Mouse (Mus musculus): ENCODE measurements around the gene Sp9. TPM values are rescaled to one million over a fixed set of nuclear protein-coding genes. Genes with fewer than 3 reads are reported as not detected.

Gene Sp9
- polyA plus RNA-seq, 1 experiment from 2014 or later, result 0.35 TPM

DNA sequence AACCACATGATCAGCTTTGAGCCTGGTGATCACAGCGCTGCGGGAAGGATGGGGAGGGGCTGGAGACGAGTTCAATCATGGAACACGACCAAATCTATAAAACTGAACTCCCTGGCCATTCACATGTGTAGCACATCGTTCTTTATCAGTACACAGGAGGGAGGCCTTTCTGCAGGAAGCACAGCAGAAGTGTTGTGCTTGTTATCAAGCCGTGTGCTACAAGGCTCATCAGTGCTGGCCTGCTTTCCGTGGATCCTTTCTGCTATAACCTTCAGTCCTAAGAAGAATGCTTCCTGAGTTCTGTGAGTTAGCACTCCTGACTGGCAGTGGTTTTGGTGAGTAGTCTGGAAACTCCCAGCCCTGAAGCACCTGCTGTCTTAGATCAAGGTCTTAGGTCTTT, 23.3 kb downstream of the Sp9 start:
- no peak for ATAC-seq

DNA sequence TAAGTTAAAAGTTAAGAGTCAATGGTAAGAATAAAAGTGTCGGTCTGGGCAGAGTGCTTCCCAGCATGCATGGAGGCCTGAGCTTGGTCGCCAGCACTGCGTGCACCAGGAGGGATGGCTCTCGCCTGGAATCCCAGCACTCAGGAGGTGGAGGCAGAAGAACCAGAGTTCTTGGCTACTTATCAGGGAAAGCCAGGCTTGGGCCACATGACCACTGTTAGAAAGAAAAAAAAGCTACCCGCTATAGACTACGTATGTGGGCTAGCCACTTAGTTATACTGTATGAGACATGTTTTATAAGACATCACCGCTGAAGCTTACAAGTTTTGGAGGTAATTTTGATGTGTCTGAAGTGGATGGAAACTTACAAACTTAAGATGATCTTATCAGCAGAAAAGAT, 26.4 kb downstream of the Sp9 start:
- H3K9ac ChIP-seq (ENCODE audit: low read depth, low read length), result no peak overlapping the region
- H3K4me3 ChIP-seq (ENCODE audit: low read length), result no peak overlapping the region
- 81% methylated on average over 7 of the region's 7 CpGs for WGBS
- no peak for ATAC-seq
- H3K36me3 ChIP-seq (ENCODE audit: control insufficient read depth, insufficient read depth, low read length), result peaks cover 12% of the 10 kb centered on the region; the same call in 1 of the 2 replicates
- no peak overlapping the region for H3K27ac ChIP-seq (ENCODE audit: low read depth, low read length)
- no peaks in the 10 kb centered on the region for H3K4me1 ChIP-seq (ENCODE audit: control insufficient read depth, insufficient read depth, low read depth, low read length)
- H3K27me3 ChIP-seq (replicated peaks; ENCODE audit: control insufficient read depth, insufficient read depth, low read length), result no peaks in the 10 kb centered on the region
- no peak overlapping the region for H3K4me2 ChIP-seq (ENCODE audit: low read length)
- H3K9me3 ChIP-seq (ENCODE audit: control insufficient read depth, low read length), result no peaks in the 10 kb centered on the region

More for the DNA sequence above, 23.3 kb downstream of the Sp9 start:
- Histone ChIP-seq H3K4me1 (ENCODE audit: control insufficient read depth, insufficient read depth, low read depth, low read length) (no peaks in the 10 kb centered on the region), H3K9me3 (ENCODE audit: control insufficient read depth, low read length) (no peaks in the 10 kb centered on the region), H3K36me3 (ENCODE audit: control insufficient read depth, insufficient read depth, low read length) (peaks cover 8% of the 10 kb centered on the region; the same call in 1 of the 2 replicates), H3K4me3 (ENCODE audit: low read length) (no peak overlapping the region), H3K9ac (ENCODE audit: low read depth, low read length) (no peak overlapping the region), H3K4me2 (ENCODE audit: low read length) (no peak overlapping the region), H3K27ac (ENCODE audit: low read depth, low read length) (no peak overlapping the region), H3K27me3 (replicated peaks; ENCODE audit: control insufficient read depth, insufficient read depth, low read length) (no peaks in the 10 kb centered on the region)
- 87% methylated on average over 7 of the region's 7 CpGs for WGBS

DNA sequence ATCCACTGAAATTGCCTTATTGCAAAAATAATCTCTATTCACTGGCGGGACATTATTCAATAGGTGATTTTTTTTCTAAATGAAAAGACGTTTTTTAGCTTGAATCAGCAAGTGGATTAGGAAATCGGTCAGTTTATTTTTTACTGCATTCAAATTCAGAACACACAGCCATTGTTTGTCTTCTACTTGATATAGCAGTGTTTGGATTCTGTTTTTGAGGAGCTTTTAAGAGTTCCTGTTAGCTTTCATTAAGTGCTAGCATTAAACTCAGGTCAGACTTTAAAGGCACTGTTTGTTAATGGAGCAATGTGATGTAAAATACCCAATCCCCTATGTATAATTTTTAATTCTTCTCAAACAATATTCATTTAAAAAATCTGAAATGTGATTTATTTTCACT, 27.1 kb downstream of the Sp9 start:
- Histone ChIP-seq H3K27ac (ENCODE audit: low read depth, low read length) (no peak overlapping the region), H3K27me3 (replicated peaks; ENCODE audit: control insufficient read depth, insufficient read depth, low read length) (no peaks in the 10 kb centered on the region), H3K9me3 (ENCODE audit: control insufficient read depth, low read length) (no peaks in the 10 kb centered on the region), H3K4me1 (ENCODE audit: control insufficient read depth, insufficient read depth, low read depth, low read length) (no peaks in the 10 kb centered on the region), H3K36me3 (ENCODE audit: control insufficient read depth, insufficient read depth, low read length) (peaks cover 12% of the 10 kb centered on the region; the same call in 1 of the 2 replicates), H3K9ac (ENCODE audit: low read depth, low read length) (no peak overlapping the region), H3K4me2 (ENCODE audit: low read length) (no peak overlapping the region), H3K4me3 (ENCODE audit: low read length) (no peak overlapping the region)
- WGBS, result 75% methylated on average over 3 of the region's 3 CpGs
- ATAC-seq, result no peak

DNA sequence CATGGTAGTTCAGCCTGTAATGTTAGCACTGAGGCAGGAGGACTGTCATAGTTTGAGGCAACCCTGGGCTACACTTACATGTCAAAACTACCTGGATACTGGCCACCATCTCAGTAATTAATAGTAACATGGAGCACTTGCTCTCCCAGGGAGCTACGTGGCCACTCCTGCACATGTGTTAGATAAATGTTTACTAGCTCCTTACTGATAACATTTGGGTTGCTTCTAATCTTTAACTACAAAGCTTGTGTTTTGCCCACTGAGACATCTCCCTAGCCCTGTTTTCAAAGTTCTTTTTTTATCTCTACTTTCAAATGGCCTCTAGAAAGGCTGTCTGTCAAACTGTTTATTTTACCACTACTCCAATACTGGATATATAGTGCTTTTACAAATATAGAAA, 30.3 kb downstream of the Sp9 start:
- no peak overlapping the region for H3K27ac ChIP-seq (ENCODE audit: low read depth, low read length)
- no peak overlapping the region for H3K4me2 ChIP-seq (ENCODE audit: low read length)
- H3K36me3 ChIP-seq (ENCODE audit: control insufficient read depth, insufficient read depth, low read length), result peaks cover 22% of the 10 kb centered on the region
- H3K4me1 ChIP-seq (ENCODE audit: control insufficient read depth, insufficient read depth, low read depth, low read length), result no peaks in the 10 kb centered on the region
- no peak for ATAC-seq
- H3K9me3 ChIP-seq (ENCODE audit: control insufficient read depth, low read length), result no peaks in the 10 kb centered on the region
- H3K9ac ChIP-seq (ENCODE audit: low read depth, low read length), result no peak overlapping the region
- no peak overlapping the region for H3K4me3 ChIP-seq (ENCODE audit: low read length)
- no peaks in the 10 kb centered on the region for H3K27me3 ChIP-seq (replicated peaks; ENCODE audit: control insufficient read depth, insufficient read depth, low read length)
- WGBS, result 94% methylated on average over 1 of the region's 1 CpGs

GRCm38 (mm10) chr2:73302722-73303121, 31.0 kb downstream of the Sp9 start:
- Histone ChIP-seq H3K4me3 (ENCODE audit: low read length) (no peak overlapping the region), H3K9me3 (ENCODE audit: control insufficient read depth, low read length) (no peaks in the 10 kb centered on the region), H3K36me3 (ENCODE audit: control insufficient read depth, insufficient read depth, low read length) (peaks cover 25% of the 10 kb centered on the region), H3K4me2 (ENCODE audit: low read length) (no peak overlapping the region), H3K9ac (ENCODE audit: low read depth, low read length) (no peak overlapping the region), H3K27ac (ENCODE audit: low read depth, low read length) (no peak overlapping the region), H3K27me3 (replicated peaks; ENCODE audit: control insufficient read depth, insufficient read depth, low read length) (no peaks in the 10 kb centered on the region), H3K4me1 (ENCODE audit: control insufficient read depth, insufficient read depth, low read depth, low read length) (no peaks in the 10 kb centered on the region)
- WGBS, result 95% methylated on average over 9 of the region's 9 CpGs
- ATAC-seq, result no peak

DNA sequence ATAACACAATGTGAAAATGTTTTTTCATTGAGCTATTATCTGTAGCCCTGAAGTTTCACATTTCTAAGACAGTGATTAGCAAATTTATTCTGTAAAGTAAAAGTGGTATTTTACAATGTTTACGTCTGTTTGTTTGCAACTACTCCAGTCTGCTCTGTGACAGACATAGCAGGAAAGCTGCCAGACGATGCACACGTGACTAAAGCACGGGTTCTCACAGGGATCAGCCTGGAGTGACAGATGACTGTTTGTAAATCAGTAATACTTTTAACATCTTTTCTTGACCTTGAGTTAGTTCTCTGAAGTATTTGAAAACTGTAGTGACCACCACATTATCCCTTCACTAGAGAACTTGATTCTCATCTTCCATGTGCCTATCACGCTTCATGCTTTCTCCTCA, 32.8 kb downstream of the Sp9 start:
- H3K4me3 ChIP-seq (ENCODE audit: low read length), result no peak overlapping the region
- H3K27me3 ChIP-seq (replicated peaks; ENCODE audit: control insufficient read depth, insufficient read depth, low read length), result no peaks in the 10 kb centered on the region
- H3K36me3 ChIP-seq (ENCODE audit: control insufficient read depth, insufficient read depth, low read length), result peaks cover 29% of the 10 kb centered on the region
- H3K4me1 ChIP-seq (ENCODE audit: control insufficient read depth, insufficient read depth, low read depth, low read length), result no peaks in the 10 kb centered on the region
- H3K27ac ChIP-seq (ENCODE audit: low read depth, low read length), result no peak overlapping the region
- no peaks in the 10 kb centered on the region for H3K9me3 ChIP-seq (ENCODE audit: control insufficient read depth, low read length)
- H3K4me2 ChIP-seq (ENCODE audit: low read length), result no peak overlapping the region
- no peak overlapping the region for H3K9ac ChIP-seq (ENCODE audit: low read depth, low read length)
- 92% methylated on average over 5 of the region's 5 CpGs for WGBS
- no peak for ATAC-seq

DNA sequence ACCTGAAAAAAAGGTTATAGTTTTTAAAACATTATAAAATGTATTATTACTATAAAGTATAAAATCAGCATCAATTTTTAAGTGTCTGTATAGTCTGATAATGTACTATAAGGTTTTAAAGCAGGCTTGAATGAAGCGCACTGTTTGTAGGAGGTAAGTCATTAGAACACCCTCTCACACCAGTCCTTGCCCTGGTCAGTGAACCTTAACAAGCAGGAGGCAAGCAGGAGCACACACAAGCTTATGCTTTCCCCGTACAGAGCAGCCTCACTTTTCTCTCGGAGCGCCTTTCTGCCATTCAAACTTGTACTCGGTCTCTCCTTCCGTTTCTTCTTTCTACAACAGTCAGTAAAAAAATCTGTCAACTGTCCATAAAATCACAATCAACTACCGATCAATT, 34.3 kb downstream of the Sp9 start:
- peaks cover under 1% of the 10 kb centered on the region; the same call in 1 of the 2 replicates for H3K4me1 ChIP-seq (ENCODE audit: control insufficient read depth, insufficient read depth, low read depth, low read length)
- H3K4me3 ChIP-seq (ENCODE audit: low read length), result no peak overlapping the region
- ATAC-seq, result no peak
- H3K27me3 ChIP-seq (replicated peaks; ENCODE audit: control insufficient read depth, insufficient read depth, low read length), result no peaks in the 10 kb centered on the region
- no peaks in the 10 kb centered on the region for H3K9me3 ChIP-seq (ENCODE audit: control insufficient read depth, low read length)
- WGBS, result 91% methylated on average over 7 of the region's 7 CpGs
- H3K9ac ChIP-seq (ENCODE audit: low read depth, low read length), result no peak overlapping the region
- H3K27ac ChIP-seq (ENCODE audit: low read depth, low read length), result no peak overlapping the region
- peaks cover 32% of the 10 kb centered on the region for H3K36me3 ChIP-seq (ENCODE audit: control insufficient read depth, insufficient read depth, low read length)
- no peak overlapping the region for H3K4me2 ChIP-seq (ENCODE audit: low read length)

DNA sequence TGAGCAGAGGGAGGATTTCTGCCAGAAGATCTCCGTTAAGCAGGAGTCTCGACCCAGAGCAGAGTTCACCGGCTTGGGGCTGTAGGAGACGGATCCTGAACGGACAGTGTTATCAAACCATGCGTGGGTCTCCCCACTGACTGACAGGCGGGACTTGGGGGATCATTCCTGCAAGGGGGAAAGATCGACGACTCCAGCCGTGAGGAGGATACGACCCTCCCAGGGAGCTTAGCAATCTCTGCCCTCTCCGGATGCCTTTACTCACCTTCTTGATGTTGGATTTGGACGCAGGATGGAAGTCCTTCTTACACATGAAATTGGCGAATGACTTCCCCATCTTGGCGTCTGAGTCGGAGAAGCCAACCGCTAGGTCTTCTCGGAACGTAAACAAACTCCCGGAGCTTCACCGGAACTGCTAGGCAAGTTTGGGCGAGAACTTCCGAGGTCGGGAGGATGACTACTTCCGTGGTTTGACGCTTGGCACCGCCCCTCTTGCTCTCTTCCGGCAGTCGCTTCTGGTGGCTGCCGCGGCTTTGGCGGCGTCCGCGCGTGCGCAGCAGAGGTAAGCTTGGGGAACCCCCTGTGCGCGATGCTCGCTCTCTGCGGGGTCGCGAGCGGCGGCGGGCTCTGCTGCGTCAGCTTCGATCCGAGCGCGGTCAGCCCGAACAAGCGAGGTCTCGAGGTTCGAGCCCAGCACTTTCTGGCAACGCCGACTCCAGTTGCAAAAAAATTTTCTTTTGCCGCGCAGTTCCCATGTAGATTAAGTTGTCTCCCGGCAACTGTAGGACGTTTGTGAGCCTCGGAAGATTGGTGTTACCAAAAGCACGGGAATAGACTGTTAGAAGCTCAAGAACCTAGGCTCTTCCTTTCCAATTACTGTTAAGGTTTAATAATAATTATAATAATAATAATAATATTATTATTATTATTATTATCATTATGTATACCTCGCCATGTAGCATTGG, 40.7 kb downstream of the Sp9 start, which contains the start of the genes Scrn3 and Cir1:
TSS of gene Scrn3 (plus strand) at position 450 of the 965 bp plus-strand sequence.
TSS of gene Cir1 (minus strand) at position 550 of the 965 bp plus-strand sequence.
- peak within 1 kb of the TSS; percentile 76 for H3K4me3 ChIP-seq (ENCODE audit: low read length)
- WGBS, result under 1% methylated on average over 64 of the region's 64 CpGs
- H3K4me1 ChIP-seq (ENCODE audit: control insufficient read depth, insufficient read depth, low read depth, low read length), result peaks cover 12% of the 10 kb centered on the region
- peak; percentile 99 for ATAC-seq
- peak within 1 kb of the TSS; percentile 72 for H3K9ac ChIP-seq (ENCODE audit: low read depth, low read length)
- H3K27me3 ChIP-seq (replicated peaks; ENCODE audit: control insufficient read depth, insufficient read depth, low read length), result no peaks in the 10 kb centered on the region
- H3K27ac ChIP-seq (ENCODE audit: low read depth, low read length), result peak within 1 kb of the TSS; percentile 83
- H3K9me3 ChIP-seq (ENCODE audit: control insufficient read depth, low read length), result no peaks in the 10 kb centered on the region
- H3K4me2 ChIP-seq (ENCODE audit: low read length), result peak within 1 kb of the TSS; percentile 90
- H3K36me3 ChIP-seq (ENCODE audit: control insufficient read depth, insufficient read depth, low read length), result peaks cover 14% of the 10 kb centered on the region

- no peak overlapping the region; the same call in 1 of the 2 replicates for H3K27ac ChIP-seq (ENCODE audit: low read depth, low read length)
- peak overlapping the region; percentile 61 for H3K4me2 ChIP-seq (ENCODE audit: low read length)
- no peaks in the 10 kb centered on the region for H3K27me3 ChIP-seq (replicated peaks; ENCODE audit: control insufficient read depth, insufficient read depth, low read length)
- no peaks in the 10 kb centered on the region for H3K9me3 ChIP-seq (ENCODE audit: control insufficient read depth, low read length)
- 43% methylated on average over 14 of the region's 14 CpGs for WGBS
- H3K9ac ChIP-seq (ENCODE audit: low read depth, low read length), result peak overlapping the region; percentile 72
- H3K36me3 ChIP-seq (ENCODE audit: control insufficient read depth, insufficient read depth, low read length), result peaks cover 13% of the 10 kb centered on the region
- H3K4me3 ChIP-seq (ENCODE audit: low read length), result peak overlapping the region; percentile 76
- ATAC-seq, result peak; percentile 21; the same call in 1 of the 2 replicates
- peaks cover 12% of the 10 kb centered on the region for H3K4me1 ChIP-seq (ENCODE audit: control insufficient read depth, insufficient read depth, low read depth, low read length)
These were observed 41.4 kb downstream of the Sp9 start for GRCm38 (mm10) chr2:73313117-73313501.

Measured in hindbrain, embryonic 16.5 days (tissue).